Mouse (Mus musculus) testis, adult 10 weeks (tissue): Measurements from ENCODE around the gene Uqcrq. TPM values are rescaled to one million over a fixed set of nuclear protein-coding genes. Genes with fewer than 3 reads are reported as not detected.

Experiments
- polyA plus RNA-seq: library from polyadenylated mRNA; stranded (reverse); fragments of 350-450 nt; fragmentation: Illumina TruSeq; extraction: RNeasy Lipid Tissue Mini Kit (QIAGEN cat#74804); gene quantifications from one replicate; pipeline ENCODE4 v1.2.3, GENCODE M21; 2014; ENCODE audit warnings: low read depth, low replicate concordance

Gene Uqcrq
- 150 TPM for polyA plus RNA-seq

DNA sequence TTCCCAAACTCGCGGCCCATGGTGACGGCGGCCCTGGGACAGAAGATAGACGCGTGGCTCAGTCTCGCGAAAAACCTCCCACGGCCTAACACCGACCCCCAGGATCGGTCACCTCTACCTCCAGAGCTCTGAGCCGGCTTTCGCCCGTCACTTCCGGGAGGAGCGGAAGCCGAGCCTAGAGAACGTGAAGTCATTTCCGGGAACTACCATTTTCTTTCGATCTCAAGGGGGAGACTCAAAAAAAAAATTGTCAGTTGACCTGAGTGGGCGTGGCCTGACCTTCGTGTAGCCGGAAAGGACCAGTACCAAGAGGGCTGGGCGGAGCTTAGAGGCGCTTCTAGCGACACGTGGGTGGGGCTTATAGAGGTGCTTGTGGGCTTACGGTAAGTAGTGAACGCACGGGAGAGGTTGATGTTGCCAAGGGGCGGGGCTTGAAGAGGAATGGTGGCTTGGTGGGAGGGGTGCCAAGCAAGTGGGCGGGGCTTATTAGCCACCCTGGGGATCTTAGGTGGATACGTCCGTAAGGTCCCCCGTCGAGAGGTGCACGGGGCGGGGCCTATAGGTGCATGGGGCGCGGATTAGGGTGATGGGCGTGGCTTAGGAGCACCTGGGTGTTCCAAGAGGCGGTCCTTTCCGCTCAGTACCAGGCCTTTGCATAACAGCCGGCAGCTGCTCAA is at the start of gene Uqcrq, which contains the start of gene Gdf9:
TSS of gene Uqcrq (minus strand) at position 162 of the 677 bp plus-strand sequence.
TSS of gene Gdf9 (plus strand) at position 354 of the 677 bp plus-strand sequence.

DNA sequence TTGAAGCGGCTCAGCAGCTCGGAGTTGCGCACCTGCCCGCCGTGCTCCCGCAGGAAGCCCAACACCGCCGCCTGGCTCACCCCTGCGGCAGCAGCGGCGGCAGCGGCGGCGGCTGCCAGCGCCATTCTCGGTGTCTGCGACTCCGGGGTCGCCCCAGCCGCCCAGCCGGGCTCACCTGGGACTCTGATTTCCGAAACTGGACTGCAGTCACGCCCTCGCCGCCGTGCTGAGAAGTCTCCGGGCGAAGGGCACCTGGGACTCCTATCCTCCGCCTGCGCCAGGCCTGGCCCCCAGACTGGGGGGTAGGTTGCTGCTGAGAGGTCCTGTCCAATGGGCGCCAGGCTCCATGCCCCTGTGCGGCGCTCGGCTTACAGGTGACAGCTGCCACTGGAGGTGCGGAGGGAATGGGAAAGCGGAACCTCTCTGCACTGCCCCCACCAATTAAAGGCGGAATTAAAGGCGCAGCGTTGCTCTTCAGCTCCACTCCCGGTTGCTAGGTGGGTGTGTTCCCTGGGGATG is 49.2 kb upstream of the Uqcrq start, which contains the start of the genes Gm9945 and Sowaha:
TSS of gene Gm9945 (plus strand) at position 384 of the 519 bp plus-strand sequence.
TSS of gene Sowaha (minus strand) at position 492 of the 519 bp plus-strand sequence.

DNA sequence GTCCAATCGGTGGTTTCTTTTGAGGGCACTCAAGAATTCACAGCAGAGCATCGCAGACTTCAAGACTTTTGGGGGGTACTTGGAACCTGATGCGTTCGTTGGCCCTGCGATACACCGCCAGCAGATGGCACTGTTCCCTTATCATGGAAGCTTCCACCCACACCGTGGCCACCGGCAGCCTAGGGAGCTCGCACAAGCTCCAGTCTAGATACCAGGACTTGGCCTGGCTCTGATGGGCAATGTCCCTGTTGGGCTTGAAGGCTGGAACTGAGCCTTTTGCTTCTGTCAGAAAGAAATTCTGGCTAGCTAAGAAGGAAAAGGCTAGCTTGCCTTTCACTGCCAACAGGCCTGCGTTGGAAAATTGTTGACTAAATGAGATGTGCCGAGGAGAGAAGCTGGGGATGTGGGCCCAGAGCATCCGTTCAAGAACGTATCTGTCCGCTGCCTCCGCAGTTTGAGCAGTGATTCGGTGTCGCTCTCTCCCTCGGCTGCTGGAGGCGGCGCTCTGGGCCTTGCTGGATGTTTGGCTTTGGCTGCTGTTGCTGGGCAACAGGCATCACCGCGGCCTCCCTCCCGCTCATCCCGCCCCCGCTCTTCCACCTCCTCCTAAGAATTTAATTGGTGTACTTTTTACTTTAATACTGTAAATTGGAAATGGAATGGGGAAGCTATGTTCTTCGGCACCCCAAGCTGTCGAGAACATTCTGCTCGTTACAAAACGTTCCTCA is 39.5 kb upstream of the Uqcrq start, which contains the start of gene Gm9837:
TSS of gene Gm9837 (minus strand) at position 512 of the 728 bp plus-strand sequence.

DNA sequence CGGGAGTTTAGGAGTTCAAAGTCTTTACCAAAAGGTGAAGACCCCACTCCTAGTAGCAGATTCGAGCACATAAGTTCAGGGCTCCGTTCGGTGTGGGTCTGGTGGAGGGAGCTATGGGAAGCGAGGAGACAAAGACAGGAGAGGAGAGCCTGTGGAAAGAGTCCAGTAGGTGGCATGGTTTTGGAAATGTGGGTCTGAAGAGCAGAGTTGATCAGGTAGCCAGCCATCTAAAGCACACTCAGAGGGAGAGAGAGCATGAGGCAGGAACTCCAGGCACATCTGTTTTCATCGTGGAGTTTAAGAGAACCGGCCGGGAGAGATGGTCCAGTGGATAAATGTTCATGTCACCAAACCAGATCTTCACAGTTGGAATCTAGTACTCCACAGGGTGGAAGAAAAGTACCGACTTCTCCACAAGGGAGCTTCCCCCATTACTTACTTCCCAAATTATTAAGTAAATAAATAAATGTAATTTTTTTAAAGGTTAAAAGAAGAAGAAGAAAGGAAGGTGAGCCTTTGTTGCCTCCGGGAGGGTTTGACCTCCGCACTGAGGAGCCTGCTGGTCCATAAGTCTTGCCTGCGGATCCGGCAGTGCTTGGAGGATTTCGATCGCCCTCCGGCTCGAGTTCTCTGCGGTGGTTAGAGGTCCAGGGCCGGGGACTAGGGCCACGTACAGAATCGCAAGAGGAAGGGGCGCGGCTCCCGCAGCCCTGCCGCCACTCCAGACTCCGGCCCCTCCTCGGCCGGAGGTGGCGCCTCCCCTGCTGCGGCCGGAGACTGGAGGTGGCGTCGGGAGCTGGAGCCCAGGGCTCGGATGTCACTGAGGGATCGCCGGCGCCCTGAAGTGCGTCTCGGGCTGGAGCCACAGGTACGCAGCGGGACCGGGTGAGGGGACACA is 26.1 kb upstream of the Uqcrq start, which contains the start of the genes Gm10447 and Shroom1:
TSS of gene Gm10447 (minus strand) at position 637 of the 898 bp plus-strand sequence.
TSS of gene Shroom1 (plus strand) at position 732 of the 898 bp plus-strand sequence.

DNA sequence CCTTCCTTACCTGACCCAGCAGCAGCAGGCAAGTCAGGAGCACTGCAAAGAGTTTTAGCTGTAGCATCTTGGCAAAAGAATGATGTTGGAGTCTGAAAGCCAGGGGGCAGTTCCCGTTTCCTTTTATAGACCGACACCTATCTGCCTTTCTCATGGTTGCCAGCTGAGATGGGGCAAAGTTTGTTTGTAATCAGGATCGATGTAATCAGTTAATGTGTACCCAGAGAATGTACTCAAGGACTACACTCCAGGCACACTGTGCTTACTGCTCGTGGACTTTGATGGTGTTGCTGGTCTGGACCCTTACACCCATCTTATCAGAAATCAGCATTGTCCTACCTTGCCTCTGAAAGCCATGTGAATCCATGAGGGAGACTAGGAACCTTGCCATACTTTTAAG is 7.6 kb downstream of the Uqcrq start, which contains the start of gene Leap2:
TSS of gene Leap2 (minus strand) at position 135 of the 400 bp plus-strand sequence.

Other genes with a start within 250 kb of the Uqcrq start
- gene Hspa4, start 130.4 kb downstream of the Uqcrq start, polyA plus RNA-seq = 499 TPM
- 18.9 TPM for gene Zcchc10, start 106.2 kb downstream of the Uqcrq start, polyA plus RNA-seq
- 274 TPM for gene Aff4, start 80.0 kb downstream of the Uqcrq start, polyA plus RNA-seq
- not detected for gene Leap2, start 7.7 kb downstream of the Uqcrq start, polyA plus RNA-seq
- 10.9 TPM for gene Gdf9, start 192 bp upstream of the Uqcrq start, polyA plus RNA-seq
- gene Gm10447, start 26.3 kb upstream of the Uqcrq start, polyA plus RNA-seq = not detected
- gene Shroom1, start 26.4 kb upstream of the Uqcrq start, polyA plus RNA-seq = 0.14 TPM
- 2.3 TPM for gene Gm9837, start 39.6 kb upstream of the Uqcrq start, polyA plus RNA-seq
- gene Gm9945, start 49.3 kb upstream of the Uqcrq start, polyA plus RNA-seq = not detected
- 0.29 TPM for gene Sowaha, start 49.4 kb upstream of the Uqcrq start, polyA plus RNA-seq
- 2.5 TPM for gene Sept8, start 88.4 kb upstream of the Uqcrq start, polyA plus RNA-seq
- gene Kif3a, start 136.5 kb upstream of the Uqcrq start, polyA plus RNA-seq = 95.1 TPM
- not detected for gene Il4, start 187.8 kb upstream of the Uqcrq start, polyA plus RNA-seq
- gene Il13, start 203.9 kb upstream of the Uqcrq start, polyA plus RNA-seq = 0.29 TPM